Mouse (Mus musculus): ENCODE data around the gene Ginm1.
"Not testable (repeated sequence)": the region's sequence is repeated elsewhere in the genome, so short reads cannot be mapped to it uniquely, and the experiment has no call there.

Gene Ginm1

GRCm38 (mm10) chr10:7818676-7819075 lies 26.1 kb upstream of the Ginm1 start:
- in situ Hi-C loops (cut with MboI, MseI), result no loop called here

- in situ Hi-C loops (cut with MboI, MseI), result no loop called here
Observed at GRCm38 (mm10) chr10:7816476-7816875, 23.9 kb upstream of the Ginm1 start.

GRCm38 (mm10) chr10:7809937-7810336 lies 17.3 kb upstream of the Ginm1 start:
- in situ Hi-C loops (cut with MboI, MseI), result loop anchor here (5.0 kb wide), 3 partner anchors 37 to 427 kb away; no protein-coding TSS in a partner anchor

- in situ Hi-C loops (cut with MboI, MseI), result no loop called here
Observed at GRCm38 (mm10) chr10:7802519-7803140, 10.0 kb upstream of the Ginm1 start.

GRCm38 (mm10) chr10:7801258-7801657 lies 8.6 kb upstream of the Ginm1 start:
- in situ Hi-C loops (cut with MboI, MseI), result no loop called here

- in situ Hi-C loops (cut with MboI, MseI), result loop anchor here (10.0 to 25.0 kb wide), 2 partner anchors 152 to 1980 kb away; partner anchors contain the start of genes Fbxo5 and Mtrf1l
Observed at GRCm38 (mm10) chr10:7792254-7792750, 322 bp downstream of the Ginm1 start.

GRCm38 (mm10) chr10:7787319-7787718 lies 5.3 kb downstream of the Ginm1 start:
- in situ Hi-C loops (cut with MboI, MseI), result loop anchor here (10.0 to 25.0 kb wide), 2 partner anchors 293 to 1975 kb away; partner anchors contain the start of genes Fbxo5 and Mtrf1l

GRCm38 (mm10) chr10:7781214-7781613 lies 11.4 kb downstream of the Ginm1 start:
- in situ Hi-C loops (cut with MboI, MseI), result loop anchor here (10.0 to 25.0 kb wide), 2 partner anchors 286 to 1969 kb away; partner anchors contain the start of genes Fbxo5 and Mtrf1l

- in situ Hi-C loops (cut with MboI, MseI), result loop anchor here (10.0 to 25.0 kb wide), 2 partner anchors 286 to 1968 kb away; partner anchors contain the start of genes Fbxo5 and Mtrf1l
Observed at GRCm38 (mm10) chr10:7780238-7781176, 12.1 kb downstream of the Ginm1 start.

GRCm38 (mm10) chr10:7779751-7780237 lies 12.8 kb downstream of the Ginm1 start:
- in situ Hi-C loops (cut with MboI, MseI), result loop anchor here (5.0 to 25.0 kb wide), 4 partner anchors 285 to 1967 kb away; partner anchors contain the start of genes Fbxo5 and Mtrf1l

GRCm38 (mm10) chr10:7778361-7778760 lies 14.3 kb downstream of the Ginm1 start:
- in situ Hi-C loops (cut with MboI, MseI), result loop anchor here (5.0 to 25.0 kb wide), 3 partner anchors 311 to 1966 kb away; partner anchors contain the start of genes Fbxo5 and Mtrf1l

- in situ Hi-C loops (cut with MboI, MseI), result loop anchor here (5.0 to 25.0 kb wide), 3 partner anchors 308 to 1963 kb away; partner anchors contain the start of genes Fbxo5 and Mtrf1l
Observed at GRCm38 (mm10) chr10:7775421-7775820, 17.2 kb downstream of the Ginm1 start.

- in situ Hi-C loops (cut with MboI, MseI), result loop anchor here (10.0 kb wide), 1 partner anchor 902 kb away; no protein-coding TSS in a partner anchor
Observed at GRCm38 (mm10) chr10:7772769-7773168, 19.9 kb downstream of the Ginm1 start.

- in situ Hi-C loops (cut with MboI, MseI), result loop anchor here (10.0 kb wide), 1 partner anchor 902 kb away; no protein-coding TSS in a partner anchor
Observed at GRCm38 (mm10) chr10:7772346-7772745, 20.3 kb downstream of the Ginm1 start.

GRCm38 (mm10) chr10:7757544-7757943 lies 35.1 kb downstream of the Ginm1 start:
- in situ Hi-C loops (cut with MboI, MseI), result no loop called here

GRCm38 (mm10) chr10:7748752-7749151 lies 43.9 kb downstream of the Ginm1 start:
- in situ Hi-C loops (cut with MboI, MseI), result no loop called here

- in situ Hi-C loops (cut with MboI, MseI), result not testable (repeated sequence)
Observed at GRCm38 (mm10) chr10:7745528-7745927, 47.1 kb downstream of the Ginm1 start.

- in situ Hi-C loops (cut with MboI, MseI), result no loop called here
Observed at GRCm38 (mm10) chr10:7737914-7738313, 54.7 kb downstream of the Ginm1 start.

GRCm38 (mm10) chr10:7737122-7737521 lies 55.5 kb downstream of the Ginm1 start:
- in situ Hi-C loops (cut with MboI, MseI), result no loop called here

- in situ Hi-C loops (cut with MboI, MseI), result no loop called here
Observed at GRCm38 (mm10) chr10:7731582-7731981, 61.0 kb downstream of the Ginm1 start.

- in situ Hi-C loops (cut with MboI, MseI), result loop anchor here (10.0 kb wide), 1 partner anchor 232 kb away; no protein-coding TSS in a partner anchor
Observed at GRCm38 (mm10) chr10:7727011-7727410, 65.6 kb downstream of the Ginm1 start.
